Mouse (Mus musculus) ES-E14 (cell line): Measurements from ENCODE around the gene Apbb2.

ENCODE experiments used
- CHD2 ChIP-seq: IDR thresholded peaks from 2 replicates; pipeline ENCODE4 v1.6.1; 2014; ENCODE audit warnings: mild to moderate bottlenecking, low read depth, low read length, inconsistent platforms
- ZC3H11A ChIP-seq: IDR thresholded peaks from 2 replicates; pipeline ENCODE4 v1.6.1; 2012; ENCODE audit warnings: low read depth, mild to moderate bottlenecking, inconsistent platforms, low read length, borderline replicate concordance

GRCm38 (mm10) chr5:66390567-66390966 lies 228.0 kb downstream of the Apbb2 start:
- TF ChIP-seq CHD2 (no peak), ZC3H11A (no peak)
